Mouse (Mus musculus) spleen, postnatal 4 days (tissue): Measurements from ENCODE around the gene Unc13d.

Experiments used
- DNase-seq, 2 experiments: peaks; one replicate each; pipeline ENCODE4 v3.0.0; 2022; ENCODE audit warnings: low spot score in 2 of 2

Unc13d gene

GRCm38 (mm10) chr11:116078676-116079320 lies 1.0 kb upstream of the Unc13d start:
- no peak for DNase-seq

- DNase-seq = peak; percentile 82 to 90
Measured at GRCm38 (mm10) chr11:116078221-116078620, 460 bp upstream of the Unc13d start.

- peak; percentile 63 to 83 for DNase-seq
Measured at GRCm38 (mm10) chr11:116076836-116077235, 925 bp downstream of the Unc13d start.

GRCm38 (mm10) chr11:116076266-116076540 lies 1.6 kb downstream of the Unc13d start:
- DNase-seq = no peak

GRCm38 (mm10) chr11:116075539-116076265 lies 2.1 kb downstream of the Unc13d start:
- DNase-seq = peak in 1 of 2 experiments; percentile 38

DNA sequence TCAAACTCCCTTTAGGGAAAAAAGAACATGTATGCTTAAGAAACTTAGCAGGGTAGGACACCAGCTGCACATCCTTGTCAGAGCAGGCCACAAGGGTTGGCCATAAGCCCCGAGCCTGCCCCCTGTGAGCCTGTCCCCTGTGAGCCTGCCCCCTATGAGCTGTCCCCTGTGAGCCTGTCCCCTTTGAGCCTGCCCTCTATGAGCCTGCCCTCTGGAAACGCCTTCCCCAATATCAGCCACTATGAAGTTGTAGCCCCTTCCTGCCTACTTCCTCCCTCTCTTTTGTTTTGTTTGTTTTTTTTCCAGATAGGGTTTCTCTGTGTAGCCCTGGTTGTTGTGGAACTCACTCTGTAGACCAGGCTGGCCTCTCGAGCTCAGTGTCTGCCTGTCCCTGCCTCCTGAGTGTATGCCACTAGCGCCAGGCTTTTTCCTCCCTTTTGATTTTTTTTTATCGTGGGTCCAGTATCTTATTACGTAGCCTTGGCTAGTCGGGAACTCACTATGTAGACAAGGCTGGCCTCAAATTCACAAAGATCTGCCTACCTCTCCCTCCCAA lies 3.2 kb downstream of the Unc13d start:
- DNase-seq = no peak

DNA sequence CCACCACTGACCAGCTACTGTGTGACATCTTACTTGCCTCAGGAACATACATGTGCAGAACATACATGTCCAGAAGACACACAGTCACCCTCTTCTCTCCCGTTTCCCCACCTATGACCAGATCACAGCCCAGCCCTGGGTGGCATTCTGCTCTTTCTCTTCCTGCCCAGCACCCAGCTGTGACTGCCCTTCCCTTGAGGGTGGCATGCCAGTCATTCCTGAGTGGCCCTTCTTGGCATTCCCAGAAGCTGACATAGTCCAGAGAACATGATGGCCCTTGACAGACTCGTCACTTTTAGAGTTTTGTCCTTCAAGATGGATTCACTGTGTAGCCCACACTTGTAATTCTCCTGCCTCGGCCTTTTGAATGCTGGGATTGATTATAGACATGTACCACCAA lies 5.2 kb downstream of the Unc13d start:
- no peak for DNase-seq

DNA sequence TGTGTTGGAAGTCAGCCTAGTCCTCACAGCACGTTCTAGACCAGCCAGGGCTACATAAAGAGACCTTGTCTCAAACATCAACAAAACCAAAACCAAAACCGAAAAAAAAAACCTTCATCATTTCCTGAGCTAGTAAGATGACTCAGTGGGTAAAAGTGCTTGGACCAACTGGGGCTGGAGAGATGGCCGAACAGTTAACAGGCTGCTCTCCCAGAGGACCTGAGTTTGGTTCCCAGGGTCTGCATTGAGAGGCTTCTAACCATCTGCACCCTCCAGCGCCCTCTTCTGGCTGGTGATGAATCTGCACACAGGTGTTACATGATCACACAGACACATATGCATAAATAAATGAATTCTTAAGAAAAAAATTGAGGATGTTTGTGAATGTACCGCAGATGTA lies 6.3 kb downstream of the Unc13d start:
- DNase-seq = peak; percentile 62 to 84

GRCm38 (mm10) chr11:116065345-116065744 lies 12.4 kb downstream of the Unc13d start:
- DNase-seq = no peak

DNA sequence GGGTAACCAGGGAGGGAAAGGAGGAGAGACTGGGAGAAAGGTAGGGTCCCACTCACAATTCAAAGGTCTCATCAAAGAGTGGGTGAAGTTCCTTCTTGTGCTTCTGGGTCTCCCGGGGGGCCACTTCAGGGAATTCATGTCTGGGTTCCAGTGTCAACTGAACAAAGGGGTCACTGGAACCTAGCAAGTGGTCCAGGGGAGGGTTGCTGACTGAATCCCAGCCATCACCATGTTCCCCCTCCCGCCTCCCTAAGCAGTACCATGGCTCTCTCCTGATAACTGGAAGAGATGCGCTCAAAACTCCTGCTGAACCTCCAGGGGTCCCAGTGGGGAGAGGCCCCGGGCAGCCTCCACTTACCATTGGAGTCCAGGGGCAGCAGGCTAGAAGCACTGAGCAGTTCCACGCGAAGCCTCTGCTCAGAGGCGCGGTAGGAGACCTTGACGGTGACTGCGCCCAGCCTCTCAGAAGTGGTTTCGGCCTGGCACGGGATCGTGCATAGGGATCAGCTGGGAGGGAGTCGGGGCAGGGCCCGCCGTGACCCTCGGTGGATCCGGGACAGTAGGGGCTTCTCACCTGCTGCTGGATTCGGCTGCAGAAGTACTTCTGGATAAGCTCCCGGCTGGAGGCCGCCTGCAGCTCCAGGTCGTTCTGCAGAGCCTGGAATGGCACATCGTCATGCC lies 13.4 kb downstream of the Unc13d start:
- DNase-seq = no peak

- no peak for DNase-seq
Measured at GRCm38 (mm10) chr11:116063562-116063961, 14.2 kb downstream of the Unc13d start.

GRCm38 (mm10) chr11:116062521-116062920 lies 15.2 kb downstream of the Unc13d start:
- no peak for DNase-seq

DNA sequence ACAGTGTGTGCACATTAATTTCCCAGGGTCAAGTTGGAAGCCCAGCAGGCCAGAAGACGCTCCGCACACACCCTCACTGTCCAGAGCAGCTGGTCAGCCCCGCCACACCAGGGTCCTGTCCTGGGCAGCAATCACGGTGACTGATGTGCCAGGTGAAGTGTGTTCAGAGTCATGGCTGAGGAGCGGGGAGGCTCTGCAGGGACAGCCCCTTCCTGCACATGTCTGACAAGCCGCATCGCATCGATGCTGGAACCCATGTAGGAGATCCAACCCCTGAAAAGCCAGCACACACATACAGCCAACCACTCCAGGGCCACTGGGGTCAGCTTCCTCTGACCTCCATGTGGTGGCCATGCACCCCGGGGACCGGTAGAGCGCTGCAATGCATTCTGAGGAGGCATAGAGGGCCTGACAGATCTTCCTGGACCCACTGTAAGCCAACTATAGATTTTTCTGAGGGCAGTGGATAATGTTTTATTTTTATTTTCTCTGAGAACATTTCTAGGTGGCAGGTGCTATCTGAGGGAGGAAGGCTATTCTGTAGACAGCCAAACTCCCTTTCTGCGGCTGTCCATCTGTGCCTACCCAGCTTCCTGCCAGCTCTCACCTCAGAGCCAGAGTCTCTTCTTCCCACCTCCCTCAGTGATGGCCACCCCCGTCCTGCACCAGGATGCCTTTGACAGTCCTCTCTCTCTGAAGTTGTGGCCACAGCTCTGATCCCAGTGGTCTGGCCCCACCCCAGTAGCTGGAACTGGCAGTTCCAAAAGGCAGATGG lies 15.9 kb downstream of the Unc13d start:
- DNase-seq = no peak

DNA sequence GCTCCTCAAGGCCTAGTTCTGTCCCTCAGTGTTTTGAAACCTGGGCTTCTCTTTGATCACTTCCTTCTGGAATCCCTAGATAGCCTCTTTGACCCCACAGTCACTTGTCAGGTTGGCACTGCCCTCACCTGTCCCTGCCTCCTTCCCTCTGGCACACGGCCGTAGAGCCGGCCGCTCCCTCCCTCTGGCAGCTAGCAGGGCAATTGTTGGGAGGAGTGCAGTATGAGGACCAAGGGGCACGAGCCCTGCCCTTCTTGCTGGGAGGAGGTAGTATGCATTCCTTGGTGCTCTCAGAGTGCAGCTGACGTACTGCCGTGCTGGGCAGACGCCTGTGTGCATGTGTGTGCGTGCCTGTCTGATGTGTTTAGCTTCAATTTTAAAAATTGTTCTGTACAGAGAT lies 17.2 kb downstream of the Unc13d start:
- no peak for DNase-seq

GRCm38 (mm10) chr11:116059691-116060025 lies 18.1 kb downstream of the Unc13d start:
- DNase-seq = no peak

- DNase-seq = no peak
Measured at GRCm38 (mm10) chr11:116058868-116059690, 18.7 kb downstream of the Unc13d start.

GRCm38 (mm10) chr11:116058022-116058614 lies 19.6 kb downstream of the Unc13d start:
- DNase-seq = no peak

- DNase-seq = peak in 1 of 2 experiments; percentile 42
Measured at GRCm38 (mm10) chr11:116057237-116057881, 20.4 kb downstream of the Unc13d start.

DNA sequence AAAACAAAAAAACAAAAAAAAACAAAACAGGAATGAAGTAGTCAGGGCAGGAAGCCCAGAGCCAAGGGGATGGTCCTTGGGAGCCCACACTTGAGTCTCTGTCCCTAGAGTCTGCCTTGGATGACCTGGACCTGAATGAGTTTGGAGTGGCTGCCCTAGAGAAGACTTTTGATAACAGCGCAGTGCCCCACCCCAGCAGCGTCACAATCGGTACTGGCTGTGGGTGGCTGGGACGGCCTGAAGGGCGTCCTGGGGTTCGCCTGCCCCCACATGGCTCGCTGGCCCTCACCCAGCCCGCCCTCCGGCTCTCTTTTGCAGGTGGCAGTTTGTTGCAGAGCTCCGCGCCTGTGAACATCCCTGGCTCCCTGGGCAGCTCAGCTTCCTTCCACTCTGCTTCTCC lies 21.9 kb downstream of the Unc13d start:
- no peak for DNase-seq

- DNase-seq = no peak
Measured at GRCm38 (mm10) chr11:116053510-116054229, 24.1 kb downstream of the Unc13d start.
